Mouse (Mus musculus) limb, embryonic 15.5 days (tissue): ENCODE measurements at regions not wholly inside any gene's neighbourhood (a gene's known extent, or its start where the extent isn't known, plus 50 kb on each side); places are given as distances from the start of the nearest gene placed in this dataset.

Source experiments
- ATAC-seq: fragments of 200-750 bp; cut with Nextera tagmentation; 2 replicates; pipeline ENCODE4 v1.8.0; 2017; ENCODE audit warnings: low read depth, moderate TSS enrichment; ENCODE audit not compliant: insufficient number of reproducible peaks, low FRiP score, low TSS enrichment
- H3K27ac ChIP-seq: fragments of 300-500 bp; sonication (generic); 2 replicates; pipeline ENCODE4 v1.5.1; 2015; ENCODE audit warnings: moderate library complexity, mild to moderate bottlenecking, inconsistent platforms
- H3K27me3 ChIP-seq: fragments of 300-500 bp; sonication (generic); 2 replicates; pipeline ENCODE4 v1.6.1; 2015; ENCODE audit warnings: inconsistent platforms
- H3K36me3 ChIP-seq: fragments of 300-500 bp; sonication (generic); 2 replicates; pipeline ENCODE4 v1.6.1; 2015; ENCODE audit warnings: inconsistent platforms
- H3K4me1 ChIP-seq: fragments of 300-500 bp; sonication (generic); 2 replicates; pipeline ENCODE4 v1.6.1; 2015; ENCODE audit warnings: inconsistent platforms
- H3K4me2 ChIP-seq: fragments of 300-500 bp; sonication (generic); 2 replicates; pipeline ENCODE4 v1.6.1; 2015; ENCODE audit warnings: mild to moderate bottlenecking, inconsistent platforms
- H3K4me3 ChIP-seq: fragments of 300-500 bp; sonication (generic); 2 replicates; pipeline ENCODE4 v1.5.1; 2015; ENCODE audit warnings: mild to moderate bottlenecking, inconsistent platforms
- H3K9ac ChIP-seq: fragments of 300-500 bp; sonication (generic); 2 replicates; pipeline ENCODE4 v1.6.1; 2015; ENCODE audit warnings: inconsistent platforms
- H3K9me3 ChIP-seq: fragments of 300-500 bp; sonication (generic); 2 replicates; pipeline ENCODE4 v1.6.1; 2016; ENCODE audit warnings: inconsistent platforms
- WGBS: fragments of 180-500 bp; shearing (Covaris S2); methylation state at CpG from one replicate; pipeline ENCODE4 v1.1.7; 2015; 5-methylcytosine and 5-hydroxymethylcytosine counted together

DNA sequence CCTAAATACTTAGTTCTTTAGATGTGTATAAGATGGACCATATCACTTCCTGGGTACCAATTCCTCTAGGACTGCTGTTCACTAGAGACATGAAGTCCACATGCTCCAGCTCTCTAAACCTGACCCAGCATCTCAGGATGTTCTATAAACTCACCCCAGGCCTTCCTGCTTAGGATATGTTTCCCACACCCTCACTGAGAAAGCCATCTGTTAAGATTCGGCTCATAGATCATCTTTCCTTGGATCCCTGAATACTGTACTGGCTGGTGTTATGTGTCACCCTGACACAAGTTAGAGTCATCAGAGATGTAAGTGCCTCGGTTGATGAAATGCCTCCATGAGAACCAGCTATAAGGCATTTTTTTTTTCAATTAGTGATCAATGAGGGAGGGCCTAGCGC lies 199.9 kb downstream of the Gm5426 start:
- H3K36me3 ChIP-seq: no peaks in the 10 kb centered on the region
- no peak for ATAC-seq
- H3K4me1 ChIP-seq: no peaks in the 10 kb centered on the region; the same call in 1 of the 2 replicates
- H3K27me3 ChIP-seq: no peaks in the 10 kb centered on the region
- H3K27ac ChIP-seq: no peak overlapping the region
- no peak overlapping the region for H3K9ac ChIP-seq
- no peak overlapping the region for H3K4me2 ChIP-seq
- no peak overlapping the region for H3K4me3 ChIP-seq
- WGBS: 83% methylated on average over 3 of the region's 3 CpGs
- no peaks in the 10 kb centered on the region for H3K9me3 ChIP-seq

DNA sequence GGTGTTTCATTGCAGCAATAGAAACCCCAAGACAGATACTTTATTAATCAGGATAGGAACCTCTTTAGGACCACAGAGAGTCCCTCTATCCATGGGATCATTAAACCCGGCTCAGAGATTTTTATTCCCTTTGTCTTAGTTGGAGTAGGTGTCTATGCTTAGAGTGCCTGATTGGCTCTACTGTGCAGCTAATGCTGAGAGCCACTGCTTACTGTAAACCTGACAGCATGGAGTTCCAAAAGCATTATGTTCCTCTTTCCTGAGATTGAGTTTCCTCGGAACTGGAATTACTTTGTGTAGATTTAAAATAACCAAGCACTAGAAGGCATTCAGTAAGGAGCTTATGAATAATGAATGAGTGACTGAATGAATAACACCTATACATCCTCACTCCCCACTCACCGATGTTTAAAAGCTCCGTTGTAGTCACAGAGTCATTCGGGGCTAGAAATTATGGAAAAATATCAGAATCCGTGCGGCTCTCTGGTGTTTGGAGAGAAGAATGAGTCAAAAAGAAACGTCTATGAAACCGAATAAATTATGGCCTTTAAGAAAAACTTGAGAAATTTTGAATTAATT lies 200.8 kb downstream of the Gm5426 start:
- 78% methylated on average over 9 of the region's 9 CpGs for WGBS
- H3K4me2 ChIP-seq: no peak overlapping the region
- no peak overlapping the region for H3K27ac ChIP-seq
- H3K36me3 ChIP-seq: no peaks in the 10 kb centered on the region
- no peaks in the 10 kb centered on the region; the same call in 1 of the 2 replicates for H3K4me1 ChIP-seq
- H3K4me3 ChIP-seq: no peak overlapping the region
- H3K9me3 ChIP-seq: no peaks in the 10 kb centered on the region
- H3K27me3 ChIP-seq: no peaks in the 10 kb centered on the region
- ATAC-seq: no peak
- H3K9ac ChIP-seq: no peak overlapping the region

DNA sequence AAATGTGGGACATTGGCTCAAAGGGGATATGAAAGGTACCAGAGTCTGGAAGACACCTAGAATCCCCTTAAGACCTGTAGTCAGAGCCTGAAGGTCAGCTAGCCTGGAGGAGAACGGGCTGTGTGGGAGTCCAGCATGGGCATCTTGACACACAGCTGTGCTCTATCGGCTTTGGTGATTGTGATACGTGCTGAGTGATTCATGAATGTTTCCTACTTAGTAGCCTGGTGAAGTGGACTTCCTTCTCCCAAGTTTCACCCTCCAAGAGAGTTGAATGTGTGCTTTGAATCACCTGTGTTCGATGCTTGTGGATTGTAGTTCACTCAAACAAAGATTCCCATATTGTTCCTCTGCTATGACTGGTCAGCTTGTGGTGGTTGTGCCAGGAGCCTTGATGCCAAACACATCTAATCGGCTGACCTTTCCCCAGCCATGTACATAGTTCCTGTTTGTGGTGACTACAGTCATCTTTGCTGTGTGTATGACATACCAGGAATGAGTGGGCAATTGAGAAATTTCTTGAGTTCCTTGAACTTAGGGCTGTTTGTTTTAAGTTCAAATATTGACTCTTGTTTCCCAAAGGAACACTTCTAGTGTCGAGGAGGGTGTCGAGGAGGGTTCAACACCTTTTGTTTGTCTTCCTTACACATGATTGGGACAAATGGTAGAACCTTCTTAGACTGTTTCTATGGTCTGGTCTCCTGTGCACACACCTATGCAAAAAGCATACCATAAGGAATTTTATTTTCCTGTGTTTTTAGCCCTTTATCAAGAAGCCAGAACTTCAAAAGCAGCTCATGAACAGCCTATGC lies 201.6 kb downstream of the Gm5426 start:
- Histone ChIP-seq H3K4me1 (no peaks in the 10 kb centered on the region; the same call in 1 of the 2 replicates), H3K36me3 (no peaks in the 10 kb centered on the region), H3K27ac (no peak overlapping the region), H3K9me3 (no peaks in the 10 kb centered on the region), H3K27me3 (no peaks in the 10 kb centered on the region), H3K9ac (no peak overlapping the region), H3K4me2 (no peak overlapping the region), H3K4me3 (no peak overlapping the region)
- 75% methylated on average over 7 of the region's 7 CpGs for WGBS
- no peak for ATAC-seq

- H3K27ac ChIP-seq: no peak overlapping the region
- ATAC-seq: no peak
Observed at GRCm38 (mm10) chr10:96338609-96338978, 202.2 kb downstream of the Gm5426 start.

GRCm38 (mm10) chr10:96342476-96342875 lies 206.1 kb downstream of the Gm5426 start:
- no peak for ATAC-seq
- no peak overlapping the region for H3K9ac ChIP-seq
- H3K27ac ChIP-seq: no peak overlapping the region
- no peak overlapping the region for H3K4me2 ChIP-seq
- H3K9me3 ChIP-seq: no peaks in the 10 kb centered on the region
- no peaks in the 10 kb centered on the region; the same call in 1 of the 2 replicates for H3K4me1 ChIP-seq
- H3K4me3 ChIP-seq: no peak overlapping the region
- WGBS: 56% methylated on average over 3 of the region's 3 CpGs
- H3K36me3 ChIP-seq: no peaks in the 10 kb centered on the region
- no peaks in the 10 kb centered on the region for H3K27me3 ChIP-seq

More at GRCm38 (mm10) chr10:96338609-96338978, 202.2 kb downstream of the Gm5426 start:
- Histone ChIP-seq H3K9me3 (no peaks in the 10 kb centered on the region), H3K4me2 (no peak overlapping the region), H3K27me3 (no peaks in the 10 kb centered on the region), H3K4me3 (no peak overlapping the region), H3K9ac (no peak overlapping the region), H3K4me1 (no peaks in the 10 kb centered on the region; the same call in 1 of the 2 replicates), H3K36me3 (no peaks in the 10 kb centered on the region)
- 90% methylated on average over 2 of the region's 2 CpGs for WGBS

DNA sequence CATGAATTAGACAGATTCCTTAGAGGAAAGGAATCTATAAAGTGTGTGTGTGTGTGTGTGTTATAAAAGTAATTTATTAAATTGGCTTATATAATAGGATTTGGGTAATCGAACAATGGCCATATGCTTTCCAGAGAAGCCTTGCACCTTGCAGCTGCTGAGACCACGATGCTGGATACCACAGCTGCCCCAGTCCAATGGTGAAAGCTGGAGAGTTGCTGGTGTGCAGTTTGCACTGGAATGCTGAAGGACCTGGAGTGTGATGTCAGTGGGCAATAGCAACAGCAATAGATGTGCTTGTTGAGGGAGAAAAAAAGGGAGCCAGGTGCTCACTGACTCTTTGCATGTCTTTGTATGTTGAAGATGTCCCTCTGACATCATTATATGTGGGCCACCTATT lies 207.3 kb downstream of the Gm5426 start:
- no peaks in the 10 kb centered on the region for H3K4me1 ChIP-seq
- no peak overlapping the region for H3K9ac ChIP-seq
- H3K9me3 ChIP-seq: no peaks in the 10 kb centered on the region
- H3K4me3 ChIP-seq: no peak overlapping the region
- H3K4me2 ChIP-seq: no peak overlapping the region
- H3K36me3 ChIP-seq: no peaks in the 10 kb centered on the region
- no peak for ATAC-seq
- no peaks in the 10 kb centered on the region for H3K27me3 ChIP-seq
- H3K27ac ChIP-seq: no peak overlapping the region
- WGBS: 76% methylated on average over 2 of the region's 2 CpGs

GRCm38 (mm10) chr10:96350692-96351091 lies 214.3 kb downstream of the Gm5426 start:
- ATAC-seq: no peak

DNA sequence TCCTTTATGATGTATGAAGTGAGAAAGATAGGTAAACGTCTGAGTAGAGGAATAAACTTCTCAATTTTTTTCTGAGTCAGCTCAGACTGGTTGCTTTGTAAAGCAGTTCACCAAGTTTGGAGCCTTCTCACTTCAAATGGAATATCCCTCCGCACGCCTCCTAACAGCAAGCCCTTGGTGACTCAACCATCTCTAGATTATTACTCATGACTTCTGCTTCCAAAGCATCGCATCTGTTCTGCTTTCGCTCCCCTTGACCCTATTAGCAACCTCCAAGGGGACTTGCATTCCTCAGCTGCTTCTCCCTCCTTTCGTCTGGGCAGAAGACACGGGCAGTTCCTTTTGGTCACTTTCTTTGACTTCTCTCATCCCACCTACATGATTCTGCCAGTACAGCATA lies 214.9 kb downstream of the Gm5426 start:
- H3K4me2 ChIP-seq: no peak overlapping the region

More at GRCm38 (mm10) chr10:96350692-96351091, 214.3 kb downstream of the Gm5426 start:
- no peaks in the 10 kb centered on the region for H3K27me3 ChIP-seq
- no peak overlapping the region for H3K9ac ChIP-seq
- no peaks in the 10 kb centered on the region for H3K9me3 ChIP-seq
- no peak overlapping the region for H3K27ac ChIP-seq
- H3K4me1 ChIP-seq: no peaks in the 10 kb centered on the region
- 72% methylated on average over 4 of the region's 4 CpGs for WGBS
- H3K36me3 ChIP-seq: no peaks in the 10 kb centered on the region
- H3K4me3 ChIP-seq: no peak overlapping the region
- no peak overlapping the region for H3K4me2 ChIP-seq

GRCm38 (mm10) chr10:96356980-96357624 lies 220.7 kb downstream of the Gm5426 start:
- Histone ChIP-seq H3K4me1 (no peaks in the 10 kb centered on the region), H3K9ac (no peak overlapping the region)

More for the DNA sequence above, 214.9 kb downstream of the Gm5426 start:
- Histone ChIP-seq H3K27me3 (no peaks in the 10 kb centered on the region), H3K4me1 (no peaks in the 10 kb centered on the region), H3K27ac (no peak overlapping the region), H3K9ac (no peak overlapping the region), H3K36me3 (no peaks in the 10 kb centered on the region), H3K9me3 (no peaks in the 10 kb centered on the region), H3K4me3 (no peak overlapping the region)
- ATAC-seq: no peak
- 73% methylated on average over 7 of the region's 7 CpGs for WGBS

DNA sequence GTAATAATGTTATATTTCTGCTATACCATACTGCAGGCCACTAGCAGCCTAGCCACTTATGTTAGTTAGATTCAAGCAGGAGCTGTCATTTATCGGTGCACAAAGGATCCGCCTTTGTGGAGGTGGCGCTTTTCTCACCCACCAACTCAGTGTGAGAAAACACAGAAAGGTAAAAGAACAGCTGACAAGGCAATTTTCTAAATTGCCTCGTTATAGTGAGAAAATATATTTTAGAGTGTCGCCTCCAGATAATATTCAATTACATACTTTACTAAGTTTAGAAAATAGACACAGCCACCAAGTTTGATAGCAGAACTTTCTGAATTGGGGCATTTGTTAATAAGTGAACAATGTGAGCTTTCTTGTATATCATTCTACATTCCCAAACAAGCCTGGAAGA lies 221.2 kb downstream of the Gm5426 start:
- H3K9me3 ChIP-seq: no peaks in the 10 kb centered on the region
- no peaks in the 10 kb centered on the region for H3K27me3 ChIP-seq
- no peaks in the 10 kb centered on the region for H3K4me1 ChIP-seq
- 84% methylated on average over 5 of the region's 5 CpGs for WGBS
- no peaks in the 10 kb centered on the region for H3K36me3 ChIP-seq
- H3K4me2 ChIP-seq: no peak overlapping the region
- no peak overlapping the region for H3K27ac ChIP-seq
- H3K9ac ChIP-seq: no peak overlapping the region
- no peak overlapping the region for H3K4me3 ChIP-seq
- ATAC-seq: no peak

More at GRCm38 (mm10) chr10:96356980-96357624, 220.7 kb downstream of the Gm5426 start:
- 81% methylated on average over 1 of the region's 1 CpGs for WGBS
- Histone ChIP-seq H3K4me3 (no peak overlapping the region), H3K9me3 (no peaks in the 10 kb centered on the region), H3K27me3 (no peaks in the 10 kb centered on the region), H3K27ac (no peak overlapping the region), H3K36me3 (no peaks in the 10 kb centered on the region), H3K4me2 (no peak overlapping the region)
- ATAC-seq: no peak

- Histone ChIP-seq H3K27me3 (no peaks in the 10 kb centered on the region), H3K4me1 (no peaks in the 10 kb centered on the region; the same call in 1 of the 2 replicates), H3K9me3 (no peaks in the 10 kb centered on the region), H3K4me3 (no peak overlapping the region), H3K9ac (no peak overlapping the region), H3K36me3 (no peaks in the 10 kb centered on the region), H3K4me2 (no peak overlapping the region), H3K27ac (no peak overlapping the region)
- 72% methylated on average over 2 of the region's 2 CpGs for WGBS
- no peak for ATAC-seq
Observed at GRCm38 (mm10) chr10:96358984-96359383, 222.6 kb downstream of the Gm5426 start.

DNA sequence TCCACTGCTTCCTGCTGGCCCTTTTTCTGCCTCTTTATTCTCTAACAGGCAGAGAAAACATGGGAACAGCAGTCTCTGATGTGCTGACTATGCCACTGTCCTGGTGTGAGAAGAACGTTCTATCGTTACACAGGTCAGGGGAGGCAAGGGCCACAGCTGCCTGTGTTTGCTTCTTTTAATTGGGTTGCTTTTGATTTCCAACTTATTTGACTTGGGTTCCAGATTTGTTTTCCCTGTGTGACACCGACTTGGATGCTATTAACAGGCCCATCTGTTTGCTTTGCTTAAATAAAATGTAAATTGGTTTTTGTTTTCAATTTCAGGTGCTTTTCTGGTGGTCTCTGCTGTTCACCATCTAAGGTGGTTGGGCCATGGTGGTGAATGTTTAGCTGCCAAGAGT lies 225.8 kb downstream of the Gm5426 start:
- Histone ChIP-seq H3K4me2 (no peak overlapping the region), H3K4me1 (no peaks in the 10 kb centered on the region; the same call in 1 of the 2 replicates), H3K27me3 (no peaks in the 10 kb centered on the region), H3K27ac (no peak overlapping the region), H3K4me3 (no peak overlapping the region), H3K9ac (no peak overlapping the region), H3K9me3 (no peaks in the 10 kb centered on the region), H3K36me3 (no peaks in the 10 kb centered on the region)
- WGBS: 56% methylated on average over 3 of the region's 3 CpGs
- no peak for ATAC-seq
